Mouse (Mus musculus) heart, embryonic 14.5 days (tissue): Measurements from ENCODE around the gene Rnf152. TPM values are rescaled to one million over a fixed set of nuclear protein-coding genes. Genes with fewer than 3 reads are reported as not detected.

ENCODE experiments used
- ATAC-seq: fragments of 200-750 bp; cut with Nextera tagmentation; 2 replicates; pipeline ENCODE4 v1.8.0; 2017; ENCODE audit warnings: low read depth, moderate TSS enrichment; ENCODE audit not compliant: insufficient number of reproducible peaks, insufficient read depth, low FRiP score
- H3K27ac ChIP-seq, 2 experiments: fragments of 200-500 bp in 1 of 2; fragments of 300-500 bp in 1 of 2; sonication (generic) in 1 of 2; replicated peaks in 1 of 2; 2 replicates each; pipeline ENCODE4 v1.5.1; 2012 to 2014; ENCODE audit warnings: low read depth in 2 of 2, low read length in 2 of 2, control low read depth in 1 of 2, mild to moderate bottlenecking in 1 of 2, mixed read lengths in 1 of 2; ENCODE audit not compliant: control insufficient read depth in 1 of 2, insufficient read depth in 1 of 2
- H3K27me3 ChIP-seq: fragments of 300-500 bp; sonication (generic); 2 replicates; pipeline ENCODE4 v1.6.1; 2014; ENCODE audit warnings: mild to moderate bottlenecking, low read length, control low read depth; ENCODE audit not compliant: control insufficient read depth, insufficient read depth
- H3K36me3 ChIP-seq: fragments of 300-500 bp; sonication (generic); 2 replicates; pipeline ENCODE4 v1.6.1; 2014; ENCODE audit warnings: mild to moderate bottlenecking, control low read depth, low read length, mixed read lengths; ENCODE audit not compliant: control insufficient read depth, insufficient read depth
- H3K4me1 ChIP-seq, 2 experiments: fragments of 200-500 bp in 1 of 2; fragments of 300-500 bp in 1 of 2; sonication (generic) in 1 of 2; 2 replicates each; pipeline ENCODE4 v1.6.1; 2012 to 2014; ENCODE audit warnings: low read length in 2 of 2, control low read depth in 1 of 2, mixed read lengths in 1 of 2; ENCODE audit not compliant: control insufficient read depth in 2 of 2, insufficient read depth in 2 of 2
- H3K4me2 ChIP-seq: fragments of 300-500 bp; sonication (generic); 2 replicates; pipeline ENCODE4 v1.6.1; 2014; ENCODE audit warnings: mild to moderate bottlenecking, low read length
- H3K4me3 ChIP-seq, 2 experiments: fragments of 200-500 bp in 1 of 2; fragments of 300-500 bp in 1 of 2; sonication (generic) in 1 of 2; 2 replicates each; pipeline ENCODE4 v1.5.1; 2012 to 2014; ENCODE audit warnings: low read length in 2 of 2, mild to moderate bottlenecking in 2 of 2, control low read depth in 1 of 2, low read depth in 1 of 2, moderate library complexity in 1 of 2; ENCODE audit not compliant: control insufficient read depth in 1 of 2, insufficient read depth in 1 of 2
- H3K9ac ChIP-seq: fragments of 300-500 bp; sonication (generic); 2 replicates; pipeline ENCODE4 v1.6.1; 2014; ENCODE audit warnings: mild to moderate bottlenecking, low read length
- H3K9me3 ChIP-seq: fragments of 300-500 bp; sonication (generic); 2 replicates; pipeline ENCODE4 v1.6.1; 2016; ENCODE audit warnings: low read length, control low read depth; ENCODE audit not compliant: control insufficient read depth
- WGBS: fragments of 180-500 bp; shearing (Covaris S2); extraction: QIAGEN DNeasy Blood & Tissue Kit; methylation state at CpG from one replicate; pipeline ENCODE4 v1.1.7; 2014; 5-methylcytosine and 5-hydroxymethylcytosine counted together
- polyA plus RNA-seq: library from polyadenylated mRNA; unstranded; fragments of >200 nt; fragmentation: Nextera tagmentation; extraction: Ambion mirVana; gene quantifications from 2 replicates; pipeline ENCODE4 v1.2.1, GENCODE M21; 2014

Gene Rnf152
- polyA plus RNA-seq, 1 experiment from 2014 or later, result 0.34 TPM

DNA sequence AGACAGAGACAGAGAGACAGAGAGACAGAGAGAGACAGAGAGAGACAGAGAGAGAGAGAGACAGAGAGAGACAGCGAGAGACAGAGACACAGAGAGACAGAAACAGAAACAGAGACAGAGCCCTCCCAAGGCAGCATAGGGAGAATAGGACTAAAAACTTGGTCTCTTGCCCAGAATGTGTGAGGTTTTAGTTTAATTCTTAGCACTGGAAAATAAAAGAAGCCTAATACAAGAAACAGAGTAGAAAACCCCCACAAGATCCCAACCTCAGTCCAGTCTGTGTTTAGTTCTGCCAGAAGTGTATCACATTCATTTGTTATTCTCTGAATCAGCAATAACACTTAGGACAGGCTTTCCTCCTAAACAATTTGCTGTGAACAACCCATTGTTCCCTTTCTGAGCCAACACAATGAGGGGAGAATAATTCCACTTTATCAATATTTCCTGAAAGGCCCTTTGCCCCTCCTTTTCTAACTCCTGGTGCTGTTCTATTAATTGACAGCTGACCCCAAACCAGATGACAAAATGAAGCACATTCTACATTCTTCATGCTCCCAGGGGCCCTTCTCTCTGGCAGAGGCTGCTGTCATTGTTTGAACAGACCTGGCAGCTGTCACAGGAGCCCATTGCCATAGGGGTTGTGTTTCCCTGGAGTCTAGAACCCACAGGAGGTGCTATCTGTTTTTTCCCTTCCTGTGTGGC, 44.5 kb downstream of the Rnf152 start:
- Histone ChIP-seq H3K36me3 (no peaks in the 10 kb centered on the region), H3K27ac (0 out of 4 replicates have a peak overlapping the region, but pooled peaks have one; percentile 14 to 28), H3K4me1 (peaks cover 0 to 3% of the 10 kb centered on the region in 2 experiments; a peak in 1 of 4 replicates), H3K9ac (no peak overlapping the region), H3K4me3 (no peak overlapping the region), H3K9me3 (no peaks in the 10 kb centered on the region), H3K27me3 (no peaks in the 10 kb centered on the region), H3K4me2 (no peak overlapping the region)
- 91% methylated on average over 1 of the region's 1 CpGs for WGBS
- ATAC-seq, result no peak; the same call in 1 of the 2 replicates

DNA sequence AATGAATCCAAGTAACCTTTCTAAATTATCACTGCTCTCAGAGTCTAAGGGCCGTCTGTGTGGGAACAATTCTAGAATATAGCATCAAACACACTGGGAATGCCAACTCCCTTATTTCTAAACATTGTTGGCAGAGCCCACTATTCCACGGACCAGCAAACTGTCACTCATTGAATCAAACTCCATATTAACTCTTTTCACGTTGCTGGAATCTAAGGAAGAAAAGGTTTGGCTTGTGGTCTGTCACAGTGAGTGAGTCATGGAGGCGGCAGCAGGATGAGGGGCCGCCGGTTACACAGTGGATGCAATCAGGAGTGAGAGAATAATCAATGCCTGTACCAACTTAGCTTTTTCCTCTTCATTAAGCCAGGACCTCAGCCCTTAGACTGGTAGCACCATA, 54.3 kb downstream of the Rnf152 start:
- 63% methylated on average over 6 of the region's 6 CpGs for WGBS
- Histone ChIP-seq H3K4me3 (no peak overlapping the region), H3K27me3 (no peaks in the 10 kb centered on the region), H3K4me2 (no peak overlapping the region), H3K9me3 (no peaks in the 10 kb centered on the region), H3K36me3 (no peaks in the 10 kb centered on the region), H3K9ac (no peak overlapping the region), H3K27ac (no peak overlapping the region), H3K4me1 (no peaks in the 10 kb centered on the region)
- no peak for ATAC-seq

DNA sequence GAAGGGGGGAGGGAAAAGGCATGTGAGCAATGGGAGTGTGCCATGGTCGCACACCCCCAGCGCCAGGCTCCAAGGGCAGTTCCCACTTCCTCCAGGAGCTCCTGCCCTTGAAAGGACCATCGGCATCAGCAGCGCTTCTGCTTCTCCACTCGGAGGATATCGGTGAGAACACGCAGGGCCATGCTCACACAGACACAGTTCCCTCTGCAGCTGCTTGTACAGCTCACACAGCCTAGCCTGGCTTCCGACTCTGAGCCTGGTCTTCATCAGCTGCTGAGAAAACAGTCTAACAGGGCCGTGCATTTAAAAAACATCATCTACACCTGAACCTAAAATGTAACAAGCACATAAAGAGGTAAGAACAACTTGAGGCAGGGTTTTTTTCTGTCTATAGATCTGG, 54.7 kb downstream of the Rnf152 start:
- Histone ChIP-seq H3K4me3 (no peak overlapping the region), H3K27me3 (no peaks in the 10 kb centered on the region), H3K36me3 (no peaks in the 10 kb centered on the region), H3K27ac (no peak overlapping the region), H3K9me3 (no peaks in the 10 kb centered on the region), H3K9ac (no peak overlapping the region), H3K4me1 (no peaks in the 10 kb centered on the region), H3K4me2 (no peak overlapping the region)
- no peak for ATAC-seq
- 70% methylated on average over 9 of the region's 9 CpGs for WGBS

DNA sequence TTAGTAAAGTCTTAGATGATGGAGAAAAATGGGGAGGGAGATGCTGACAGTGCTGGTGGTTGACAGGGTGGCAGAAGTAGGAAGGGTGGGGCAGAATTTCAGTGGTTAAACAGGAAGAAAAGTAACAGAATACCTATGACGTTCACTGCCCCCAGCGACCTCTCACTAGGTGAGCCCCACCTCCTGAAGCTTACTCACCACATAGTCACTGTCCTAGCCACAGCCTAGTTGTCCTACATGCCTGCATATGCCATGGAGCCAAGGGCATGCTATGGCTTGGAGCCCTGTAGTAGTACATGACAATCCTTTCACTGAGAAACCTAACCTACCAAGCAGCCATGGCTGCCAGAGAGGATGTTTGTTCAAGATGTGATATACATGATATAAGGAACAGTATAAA, 64.7 kb downstream of the Rnf152 start:
- WGBS, result 79% methylated on average over 2 of the region's 2 CpGs
- H3K9ac ChIP-seq, result no peak overlapping the region
- H3K27me3 ChIP-seq, result no peaks in the 10 kb centered on the region
- no peaks in the 10 kb centered on the region for H3K36me3 ChIP-seq
- H3K4me3 ChIP-seq, result no peak overlapping the region
- no peak for ATAC-seq
- no peaks in the 10 kb centered on the region for H3K4me1 ChIP-seq
- H3K9me3 ChIP-seq, result 0 out of 2 replicates have a peak, but pooled peaks cover 3% of the 10 kb centered on the region
- no peak overlapping the region for H3K27ac ChIP-seq
- no peak overlapping the region for H3K4me2 ChIP-seq

DNA sequence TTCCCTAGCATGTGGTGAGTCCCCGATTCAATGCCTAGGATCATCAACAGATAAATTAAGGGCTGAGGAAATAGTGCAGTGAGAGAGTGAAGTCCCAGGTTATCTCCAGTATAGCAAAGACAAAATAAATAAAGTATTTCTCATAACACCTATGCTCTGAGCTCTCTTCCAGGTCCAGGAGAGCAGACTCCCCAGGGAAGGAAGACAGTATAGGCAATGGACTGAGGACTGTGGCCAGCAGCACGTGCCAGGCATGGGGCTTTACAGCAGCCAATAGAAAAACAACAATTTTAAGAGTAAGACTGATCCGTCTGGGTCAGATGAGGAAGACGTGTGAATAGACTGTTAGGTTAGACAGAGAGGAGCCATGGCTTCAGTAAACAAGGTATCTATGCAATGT, 69.0 kb downstream of the Rnf152 start:
- Histone ChIP-seq H3K9ac (no peak overlapping the region), H3K9me3 (no peaks in the 10 kb centered on the region), H3K4me1 (no peaks in the 10 kb centered on the region), H3K4me3 (no peak overlapping the region), H3K27me3 (no peaks in the 10 kb centered on the region), H3K4me2 (no peak overlapping the region), H3K27ac (no peak overlapping the region), H3K36me3 (no peaks in the 10 kb centered on the region)
- WGBS, result 72% methylated on average over 4 of the region's 4 CpGs
- ATAC-seq, result no peak

DNA sequence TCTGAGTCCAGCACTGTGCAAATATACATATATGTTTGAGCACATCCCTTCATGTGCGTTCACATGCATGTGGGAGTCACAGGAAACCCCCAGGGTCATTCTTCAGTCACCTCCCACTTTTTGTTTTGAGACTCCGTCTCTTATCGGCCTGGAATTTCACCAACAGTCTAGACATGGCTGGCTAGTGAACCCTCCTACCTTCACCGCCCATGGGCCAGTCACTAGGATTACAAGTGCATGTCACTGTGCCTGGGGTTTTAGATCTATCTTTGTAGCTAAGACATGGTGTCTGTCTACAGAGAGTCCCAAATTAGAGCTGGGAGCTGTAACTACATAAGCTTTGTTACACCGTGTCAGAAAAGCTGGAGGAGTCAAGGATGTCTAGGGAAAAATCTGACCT, 69.6 kb downstream of the Rnf152 start:
- Histone ChIP-seq H3K4me2 (no peak overlapping the region), H3K9me3 (no peaks in the 10 kb centered on the region), H3K36me3 (no peaks in the 10 kb centered on the region), H3K27me3 (no peaks in the 10 kb centered on the region), H3K9ac (no peak overlapping the region), H3K27ac (no peak overlapping the region), H3K4me3 (no peak overlapping the region), H3K4me1 (no peaks in the 10 kb centered on the region)
- 40% methylated on average over 5 of the region's 5 CpGs for WGBS
- ATAC-seq, result no peak

DNA sequence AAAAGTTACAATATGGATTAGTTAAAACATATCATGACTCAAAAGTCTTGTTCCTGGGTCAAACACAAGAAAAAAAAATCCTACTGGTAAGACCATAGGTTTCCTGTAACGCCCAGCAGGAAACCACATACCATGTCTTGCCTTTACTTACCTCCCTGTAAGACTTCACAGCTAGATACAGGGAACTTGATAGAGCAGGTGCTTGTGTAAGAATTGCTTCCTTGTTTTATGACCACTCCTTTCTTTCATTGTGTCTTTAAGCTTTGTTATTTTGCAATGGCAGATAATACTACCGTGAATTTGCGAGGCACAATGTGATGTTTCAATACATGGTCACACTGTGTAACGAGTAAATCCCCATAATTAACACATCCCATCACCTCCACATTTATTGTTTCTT, 71.5 kb downstream of the Rnf152 start:
- ATAC-seq, result no peak
- peaks cover 4 to 5% of the 10 kb centered on the region in 2 experiments; a peak in 3 of 4 replicates for H3K4me1 ChIP-seq
- no peak overlapping the region for H3K4me3 ChIP-seq
- no peak overlapping the region for H3K9ac ChIP-seq
- H3K27ac ChIP-seq, result no peak overlapping the region
- H3K27me3 ChIP-seq, result no peaks in the 10 kb centered on the region
- no peak overlapping the region for H3K4me2 ChIP-seq
- WGBS, result 88% methylated on average over 4 of the region's 4 CpGs
- H3K9me3 ChIP-seq, result no peaks in the 10 kb centered on the region
- no peaks in the 10 kb centered on the region for H3K36me3 ChIP-seq

DNA sequence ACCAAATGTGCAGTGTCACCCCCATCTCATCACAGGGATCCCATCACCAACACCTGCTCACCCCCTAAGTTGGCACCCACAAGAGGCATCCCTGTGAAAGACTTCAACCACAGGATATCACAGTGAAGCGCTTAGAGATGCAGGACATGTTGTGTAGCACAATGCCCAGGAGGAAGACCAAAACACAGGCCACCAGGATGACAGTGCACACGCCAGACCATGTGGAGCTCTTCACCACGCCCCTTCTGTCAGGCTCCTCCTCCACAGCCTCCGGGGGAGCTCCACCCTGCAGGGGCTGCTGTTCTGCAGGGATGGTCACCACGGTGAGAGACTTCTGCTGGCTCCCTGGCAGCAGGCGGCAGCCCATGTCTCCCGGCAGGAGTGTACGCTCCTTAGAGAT, 72.4 kb downstream of the Rnf152 start:
- Histone ChIP-seq H3K27me3 (no peaks in the 10 kb centered on the region), H3K27ac (no peak overlapping the region), H3K4me1 (peaks cover 4 to 5% of the 10 kb centered on the region in 2 experiments; a peak in 3 of 4 replicates), H3K4me2 (no peak overlapping the region), H3K36me3 (no peaks in the 10 kb centered on the region), H3K4me3 (no peak overlapping the region), H3K9me3 (no peaks in the 10 kb centered on the region), H3K9ac (no peak overlapping the region)
- ATAC-seq, result no peak
- whole genome bisulfite sequencing, result 61% methylated on average over 8 of the region's 8 CpGs
